Mouse (Mus musculus) forebrain, embryonic 16.5 days (tissue): Measurements from ENCODE around the gene Gcn1l1. TPM values are rescaled to one million over a fixed set of nuclear protein-coding genes. Genes with fewer than 3 reads are reported as not detected.

ENCODE experiments used
- ATAC-seq: fragments of 200-750 bp; cut with Nextera tagmentation; 2 replicates; pipeline ENCODE4 v1.8.0; 2017; ENCODE audit warnings: mild to moderate bottlenecking, moderate library complexity
- H3K27ac ChIP-seq: fragments of 300-500 bp; sonication (generic); 2 replicates; pipeline ENCODE4 v1.5.1; 2014; ENCODE audit warnings: low read length, control low read depth
- H3K27me3 ChIP-seq: fragments of 300-500 bp; sonication (generic); replicated peaks from 2 replicates; pipeline ENCODE4 v1.6.1; 2014; ENCODE audit warnings: low read length; ENCODE audit not compliant: control insufficient read depth, insufficient read depth
- H3K36me3 ChIP-seq: fragments of 300-500 bp; sonication (generic); 2 replicates; pipeline ENCODE4 v1.6.1; 2014; ENCODE audit not compliant: control insufficient read depth, insufficient read depth
- H3K4me1 ChIP-seq: fragments of 300-500 bp; sonication (generic); replicated peaks from 2 replicates; pipeline ENCODE4 v1.6.1; 2014; ENCODE audit warnings: low read length; ENCODE audit not compliant: control insufficient read depth, insufficient read depth
- H3K4me2 ChIP-seq: fragments of 300-500 bp; sonication (generic); 2 replicates; pipeline ENCODE4 v1.6.1; 2014; ENCODE audit warnings: mild to moderate bottlenecking, low read length, control low read depth
- H3K4me3 ChIP-seq: fragments of 300-500 bp; sonication (generic); replicated peaks from 2 replicates; pipeline ENCODE4 v1.5.1; 2014; ENCODE audit warnings: mild to moderate bottlenecking, low read length, control low read depth
- H3K9ac ChIP-seq: fragments of 300-500 bp; sonication (generic); replicated peaks from 2 replicates; pipeline ENCODE4 v1.6.1; 2014; ENCODE audit warnings: low read depth, low read length, control low read depth
- H3K9me3 ChIP-seq: fragments of 300-500 bp; sonication (generic); 2 replicates; pipeline ENCODE4 v1.6.1; 2016; ENCODE audit warnings: low read length; ENCODE audit not compliant: control insufficient read depth
- WGBS: fragments of 180-500 bp; shearing (Covaris S2); extraction: QIAGEN DNeasy Blood & Tissue Kit; methylation state at CpG from one replicate; pipeline ENCODE4 v1.1.7; 2014; 5-methylcytosine and 5-hydroxymethylcytosine counted together
- microRNA-seq: library from miRNA; unstranded; fragments of <30 nt; microRNA quantifications from one replicate; pipeline ENCODE4, GENCODE M21; 2017
- polyA plus RNA-seq: library from polyadenylated mRNA; unstranded; fragments of >200 nt; fragmentation: Nextera tagmentation; extraction: Ambion mirVana; gene quantifications from 2 replicates; pipeline ENCODE4 v1.2.1, GENCODE M21; 2015

The Gcn1l1 gene
- polyA plus RNA-seq, 1 experiment from 2014 or later, result 53.6 TPM

DNA sequence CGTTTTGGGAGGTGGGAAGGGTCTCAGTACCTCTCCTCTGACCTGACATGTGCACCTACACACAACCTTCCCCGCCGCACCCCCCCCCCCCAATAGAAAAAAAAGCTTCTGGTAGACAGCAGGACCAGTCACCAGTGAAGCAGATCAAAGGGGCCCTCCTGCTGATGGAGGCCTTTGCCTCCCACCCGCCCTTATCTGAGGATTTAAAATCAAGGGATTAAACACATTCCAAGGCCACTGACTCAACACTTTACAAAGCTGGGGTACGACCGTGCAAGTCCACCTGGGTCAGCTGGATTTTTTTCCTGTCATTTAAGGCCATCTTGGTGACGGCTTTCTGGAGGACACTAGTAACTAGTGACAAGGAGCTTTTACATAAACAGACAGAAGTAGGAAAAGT is 102.8 kb downstream of the Gcn1l1 start:
- Histone ChIP-seq H3K9me3 (no peaks in the 10 kb centered on the region), H3K4me2 (no peak overlapping the region), H3K27me3 (no peaks in the 10 kb centered on the region), H3K4me3 (no peak overlapping the region), H3K9ac (no peak overlapping the region), H3K27ac (no peak overlapping the region), H3K4me1 (peaks cover 3% of the 10 kb centered on the region; the same call in 1 of the 2 replicates), H3K36me3 (no peaks in the 10 kb centered on the region)
- 12% methylated on average over 7 of the region's 7 CpGs for WGBS
- ATAC-seq, result no peak

DNA sequence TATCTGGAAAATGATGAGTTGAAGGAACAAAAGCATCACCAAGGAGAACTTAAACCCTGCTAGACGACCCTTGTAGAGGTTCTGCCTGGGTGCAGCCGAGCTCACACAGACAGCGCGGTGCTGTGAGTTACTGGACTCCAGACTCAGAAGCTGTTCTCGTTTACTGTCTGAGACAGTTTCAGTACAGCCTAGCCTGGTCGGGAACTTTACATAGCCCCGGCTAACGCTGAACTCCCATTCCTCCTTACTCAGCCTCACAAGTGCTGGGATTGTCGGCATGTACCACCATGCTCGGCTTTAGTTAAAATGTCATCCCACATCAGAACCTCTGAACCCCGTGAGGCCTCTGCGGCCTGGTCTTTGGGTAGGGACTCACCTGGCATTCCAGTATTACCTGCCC is 103.9 kb downstream of the Gcn1l1 start:
- Histone ChIP-seq H3K4me3 (no peak overlapping the region), H3K4me2 (no peak overlapping the region), H3K36me3 (no peaks in the 10 kb centered on the region), H3K9ac (no peak overlapping the region), H3K27me3 (no peaks in the 10 kb centered on the region), H3K9me3 (no peaks in the 10 kb centered on the region), H3K4me1 (peaks cover 3% of the 10 kb centered on the region; the same call in 1 of the 2 replicates), H3K27ac (no peak overlapping the region)
- no peak for ATAC-seq
- 85% methylated on average over 12 of the region's 12 CpGs for WGBS

- Histone ChIP-seq H3K4me3 (no peak overlapping the region), H3K9ac (no peak overlapping the region), H3K36me3 (no peaks in the 10 kb centered on the region), H3K27me3 (no peaks in the 10 kb centered on the region), H3K9me3 (no peaks in the 10 kb centered on the region), H3K27ac (no peak overlapping the region), H3K4me1 (peaks cover 3% of the 10 kb centered on the region; the same call in 1 of the 2 replicates), H3K4me2 (no peak overlapping the region)
- 90% methylated on average over 11 of the region's 11 CpGs for WGBS
- no peak for ATAC-seq
Observed at GRCm38 (mm10) chr5:115669974-115670373, 104.9 kb downstream of the Gcn1l1 start.

DNA sequence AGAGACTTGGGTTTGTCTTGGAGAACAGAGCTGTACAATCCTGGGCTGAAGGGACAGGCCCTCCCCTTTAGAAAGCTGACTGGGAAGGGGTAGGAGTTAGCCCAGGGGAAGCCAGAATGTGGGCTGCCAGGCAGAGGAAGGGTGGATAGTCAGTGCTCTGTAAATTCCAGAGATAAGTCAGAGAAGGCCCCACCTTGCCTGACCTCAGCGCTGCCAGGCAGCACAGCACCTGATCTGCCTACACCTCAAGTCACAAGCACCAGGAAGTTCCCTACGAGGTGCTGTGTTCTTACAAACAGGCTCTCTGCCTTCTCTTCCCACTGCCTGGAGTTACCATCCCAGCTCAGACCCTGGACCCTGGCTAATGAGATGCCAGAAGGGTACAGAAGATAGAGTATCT is 105.4 kb downstream of the Gcn1l1 start:
- Histone ChIP-seq H3K9ac (no peak overlapping the region), H3K27ac (no peak overlapping the region), H3K4me3 (no peak overlapping the region), H3K27me3 (no peaks in the 10 kb centered on the region), H3K4me1 (peaks cover 3% of the 10 kb centered on the region; the same call in 1 of the 2 replicates), H3K9me3 (no peaks in the 10 kb centered on the region), H3K4me2 (no peak overlapping the region), H3K36me3 (no peaks in the 10 kb centered on the region)
- no peak for ATAC-seq
- 77% methylated on average over 2 of the region's 2 CpGs for WGBS

GRCm38 (mm10) chr5:115671846-115672245 is 106.8 kb downstream of the Gcn1l1 start:
- H3K27ac ChIP-seq, result no peak overlapping the region
- H3K27me3 ChIP-seq, result no peaks in the 10 kb centered on the region
- H3K4me3 ChIP-seq, result no peak overlapping the region
- 64% methylated on average over 8 of the region's 8 CpGs for WGBS
- H3K36me3 ChIP-seq, result no peaks in the 10 kb centered on the region
- no peaks in the 10 kb centered on the region for H3K4me1 ChIP-seq
- H3K4me2 ChIP-seq, result no peak overlapping the region
- H3K9ac ChIP-seq, result no peak overlapping the region
- ATAC-seq, result no peak
- no peaks in the 10 kb centered on the region for H3K9me3 ChIP-seq

Small RNAs within 50 kb of the gene (microRNA-seq; reads per million reads assigned to microRNA genes)
- gene Mir7029 (not detected), gene Mir7030 (not detected)

Other genes with a start within 250 kb of the Gcn1l1 start
- 165 and 183 TPM in 2 replicates for gene Srsf9, start 238.1 kb upstream of the Gcn1l1 start, polyA plus RNA-seq
- gene Gatc, start 224.1 kb upstream of the Gcn1l1 start, polyA plus RNA-seq, result 35.9 and 40.7 TPM in 2 replicates
- gene Triap1, start 224.0 kb upstream of the Gcn1l1 start, polyA plus RNA-seq, result 59.9 and 62.3 TPM in 2 replicates
- 864 and 925 TPM in 2 replicates for gene Cox6a1, start 216.3 kb upstream of the Gcn1l1 start, polyA plus RNA-seq
- gene Msi1, start 135.7 kb upstream of the Gcn1l1 start, polyA plus RNA-seq, result 53.9 and 62.2 TPM in 2 replicates
- gene Pla2g1b, start 99.0 kb upstream of the Gcn1l1 start, polyA plus RNA-seq, result not detected in 2 replicates
- 32.7 and 37.6 TPM in 2 replicates for gene Sirt4, start 80.5 kb upstream of the Gcn1l1 start, polyA plus RNA-seq
- gene Pxn, start 58.6 kb upstream of the Gcn1l1 start, polyA plus RNA-seq, result 20.6 and 22.5 TPM in 2 replicates
- 944 and 986 TPM in 2 replicates for gene Rplp0, start 5.8 kb upstream of the Gcn1l1 start, polyA plus RNA-seq
- gene Rab35, start 66.7 kb downstream of the Gcn1l1 start, polyA plus RNA-seq, result 18.0 and 18.8 TPM in 2 replicates
- 21.1 and 28.6 TPM in 2 replicates for gene Bicdl1, start 166.4 kb downstream of the Gcn1l1 start, polyA plus RNA-seq